Mouse (Mus musculus) mouse trophoblast stem cell (cell line): ENCODE measurements at regions not wholly inside any gene's neighbourhood (a gene's known extent, or its start where the extent isn't known, plus 50 kb on each side); places are given as distances from the start of the nearest gene placed in this dataset.

Experiments
- in situ Hi-C, 2 experiments: fragments of 300-500 bp; cut with MseI, MboI; formaldehyde crosslinking; loops; 2 replicates in 1 of 2; 3 replicates in 1 of 2; pipeline ENCODE4 v1.15.1; 2025

DNA sequence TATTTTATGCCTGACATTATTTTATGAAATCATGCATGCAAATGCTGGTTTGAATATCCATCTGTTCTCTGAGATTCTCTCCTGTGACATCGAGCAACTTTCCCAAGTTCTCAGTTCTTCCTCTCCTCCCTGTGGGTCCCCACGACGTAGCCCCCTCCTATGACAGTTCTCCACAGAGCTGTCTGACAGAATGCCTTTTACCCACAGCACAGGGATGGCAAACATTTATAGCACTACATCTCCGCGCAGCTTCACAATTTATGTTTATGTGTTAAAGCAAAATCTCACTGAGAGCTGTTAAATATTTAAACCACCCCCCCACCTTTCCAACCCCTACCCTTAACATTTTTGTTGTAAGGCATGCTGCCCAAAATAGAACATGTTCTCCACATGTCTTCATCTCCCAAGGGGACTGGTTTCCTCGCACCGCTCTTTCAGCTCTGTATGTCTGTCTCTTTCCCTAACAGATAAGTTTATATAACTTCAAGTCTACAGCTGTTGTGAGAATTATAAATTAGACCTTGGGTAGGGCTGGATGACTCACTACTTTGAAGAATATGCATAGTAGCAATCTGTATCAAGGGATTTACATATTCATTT is 63.5 kb upstream of the Ndst3 start:
- in situ Hi-C loops: no loop called here

DNA sequence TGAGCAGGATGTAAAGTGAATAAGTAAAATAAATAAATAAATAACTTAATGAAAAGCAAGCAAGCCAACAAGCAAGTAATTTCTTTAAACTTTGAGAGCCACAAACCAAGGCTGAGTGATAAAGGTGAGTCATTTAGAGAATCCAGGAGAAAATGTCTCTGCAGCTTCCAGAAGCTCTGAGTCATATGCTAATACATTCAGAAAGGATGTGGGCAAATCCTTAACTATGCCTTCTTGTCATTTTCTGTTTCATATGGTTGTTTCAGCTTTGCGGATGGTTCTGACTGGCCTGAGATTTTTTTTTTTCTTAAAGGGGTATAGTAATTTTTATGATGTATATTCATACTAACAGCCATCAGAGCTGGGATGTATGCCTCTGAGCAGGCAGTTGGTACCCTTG is 64.3 kb upstream of the Ndst3 start:
- in situ Hi-C loops: no loop called here

DNA sequence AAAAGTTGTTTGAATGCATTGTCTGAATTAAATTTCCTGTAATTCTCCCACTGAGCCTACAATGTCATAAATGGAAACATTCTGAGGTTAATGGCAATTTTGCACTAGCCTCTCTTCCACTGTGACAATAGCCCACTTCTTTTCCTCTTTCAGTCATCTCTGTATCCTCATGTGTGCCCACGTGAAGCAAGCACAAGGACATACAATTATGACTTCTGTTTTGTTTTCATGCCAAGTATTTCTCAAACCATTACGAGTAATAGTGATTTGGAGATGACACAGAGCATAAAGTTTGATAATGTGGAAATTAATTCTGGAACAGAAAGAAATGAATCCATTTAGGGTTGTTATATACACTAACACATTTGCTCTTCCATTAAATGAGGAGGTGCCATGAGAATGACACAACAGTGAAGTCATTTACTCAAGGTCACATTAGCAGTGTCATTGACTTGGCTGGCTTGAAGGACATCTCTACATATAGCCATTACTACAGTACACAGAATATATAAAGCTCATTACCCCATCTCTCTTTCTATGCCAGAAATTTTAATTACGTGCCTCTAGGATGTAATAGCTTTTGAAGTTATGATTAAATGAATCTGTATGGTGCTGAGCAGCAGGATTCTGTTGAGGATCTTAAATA is 75.4 kb upstream of the Ndst3 start:
- in situ Hi-C loops: no loop called here

DNA sequence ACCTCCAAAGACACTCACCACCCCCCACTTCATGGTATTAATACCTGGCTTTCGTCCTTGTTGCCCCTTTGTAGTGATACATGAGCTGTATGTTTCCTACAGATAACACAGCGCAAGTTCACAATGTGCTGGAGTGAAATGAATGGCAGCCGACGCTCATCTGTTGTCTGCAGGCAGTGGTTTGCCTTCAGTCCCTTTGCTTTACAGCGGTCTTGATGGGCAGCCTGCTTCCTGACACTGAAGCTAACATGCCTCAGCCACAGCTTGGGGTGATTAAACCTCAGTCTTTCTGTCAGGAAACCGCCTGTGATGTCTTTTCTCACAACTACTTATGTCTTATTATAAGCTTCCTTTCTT is 75.9 kb upstream of the Ndst3 start:
- in situ Hi-C loops: no loop called here

DNA sequence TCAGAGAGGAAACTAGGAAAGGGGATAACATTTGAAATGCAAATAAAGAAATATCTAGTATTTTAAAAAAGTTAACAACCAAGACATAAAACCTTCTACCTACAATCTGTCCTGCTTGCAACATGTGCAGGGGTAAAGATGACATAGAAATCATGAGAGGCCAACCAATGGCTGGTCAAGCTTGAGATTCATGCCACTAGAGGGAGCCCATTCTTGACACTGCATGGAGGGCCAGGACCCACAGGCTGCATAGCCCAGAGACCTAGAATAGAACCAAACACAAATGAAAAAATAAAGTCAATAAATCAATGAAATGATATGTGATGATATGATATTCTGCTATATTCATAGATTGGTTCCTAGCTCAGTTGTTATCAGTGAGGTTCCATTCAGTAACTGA is 89.9 kb upstream of the Ndst3 start:
- in situ Hi-C loops: loop anchor here in 1 of 2 experiments (25.0 kb wide), 1 partner anchor 482 kb away; no protein-coding TSS in a partner anchor

DNA sequence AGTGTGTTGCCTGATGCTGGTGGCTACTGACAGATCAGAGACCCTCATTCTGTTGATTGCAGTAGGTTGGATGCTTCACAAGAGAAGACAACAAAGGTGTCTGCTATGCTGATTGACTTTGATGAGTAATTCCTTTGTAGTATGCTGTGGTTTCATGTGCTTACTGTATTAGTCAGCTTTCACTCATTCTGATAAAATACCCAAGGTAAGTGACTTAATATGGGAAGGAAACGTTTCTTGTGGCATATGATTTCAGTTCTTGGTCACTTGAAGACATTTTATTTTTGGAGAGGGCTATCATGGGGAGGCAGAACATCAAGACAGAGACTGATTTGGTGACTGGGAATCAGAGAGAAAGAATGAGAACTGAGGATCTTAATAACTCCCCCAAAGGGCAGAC is 90.9 kb upstream of the Ndst3 start:
- in situ Hi-C loops: loop anchor here in 1 of 2 experiments (25.0 kb wide), 1 partner anchor 481 kb away; no protein-coding TSS in a partner anchor

DNA sequence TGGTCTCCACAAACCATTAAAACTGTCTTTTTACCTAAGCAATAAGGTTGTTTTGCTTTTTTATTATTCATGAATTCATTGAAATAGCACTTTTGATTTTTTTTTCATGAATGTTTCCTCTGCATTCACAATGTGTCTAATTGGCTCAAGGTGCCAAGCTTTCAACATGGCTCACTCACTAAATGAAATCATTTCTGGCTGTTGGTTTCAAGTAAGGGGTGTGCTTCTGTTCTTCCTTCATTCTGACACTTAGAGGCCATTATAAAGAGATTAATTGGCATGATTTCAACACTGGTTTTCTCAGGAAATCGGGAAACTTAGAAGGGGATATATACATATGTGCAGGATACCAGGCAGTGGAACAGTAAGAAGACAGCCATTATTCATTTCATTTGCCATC is 93.5 kb upstream of the Ndst3 start:
- in situ Hi-C loops: loop anchor here in 1 of 2 experiments (25.0 kb wide), 1 partner anchor 478 kb away; no protein-coding TSS in a partner anchor

DNA sequence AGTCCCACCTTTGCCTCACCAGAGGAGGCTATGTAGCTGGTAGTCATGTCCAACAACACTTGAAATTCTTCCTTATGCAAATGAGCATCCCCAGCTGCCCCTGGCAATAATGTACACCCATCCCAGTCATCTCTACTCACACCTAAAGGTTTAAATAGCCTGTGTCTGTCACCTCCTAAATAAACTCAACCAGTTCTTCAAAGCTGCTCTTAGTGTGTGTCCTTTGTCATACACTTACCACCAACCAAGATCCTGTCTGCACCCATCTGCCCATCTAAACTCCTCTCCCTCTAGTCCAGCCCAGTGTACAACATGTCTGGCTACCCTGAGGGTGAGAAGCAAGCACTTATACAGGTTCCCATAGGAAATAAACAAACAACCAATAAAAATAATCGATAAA is 103.4 kb upstream of the Ndst3 start:
- in situ Hi-C loops: loop anchor here in 1 of 2 experiments (25.0 kb wide), 1 partner anchor 468 kb away; no protein-coding TSS in a partner anchor

DNA sequence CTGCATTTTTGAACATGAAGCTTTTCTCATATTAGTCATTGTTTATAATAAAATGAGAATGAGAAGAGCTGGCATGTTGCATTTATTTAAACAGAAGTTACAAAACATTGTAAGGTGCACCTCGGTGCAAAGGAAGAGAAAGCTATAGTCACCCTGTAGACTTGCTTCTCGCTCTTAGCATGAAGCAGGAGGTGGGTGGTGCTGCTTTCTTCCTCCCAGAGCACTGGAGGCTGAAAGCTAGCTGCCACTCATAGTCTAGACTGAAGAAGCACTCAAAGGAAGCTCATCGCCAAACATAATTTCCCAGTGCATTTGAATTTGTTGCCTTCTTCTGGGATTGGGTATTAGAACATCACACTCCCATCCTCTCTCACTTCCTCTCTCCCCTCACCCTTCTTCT is 114.7 kb upstream of the Ndst3 start:
- in situ Hi-C loops: no loop called here

DNA sequence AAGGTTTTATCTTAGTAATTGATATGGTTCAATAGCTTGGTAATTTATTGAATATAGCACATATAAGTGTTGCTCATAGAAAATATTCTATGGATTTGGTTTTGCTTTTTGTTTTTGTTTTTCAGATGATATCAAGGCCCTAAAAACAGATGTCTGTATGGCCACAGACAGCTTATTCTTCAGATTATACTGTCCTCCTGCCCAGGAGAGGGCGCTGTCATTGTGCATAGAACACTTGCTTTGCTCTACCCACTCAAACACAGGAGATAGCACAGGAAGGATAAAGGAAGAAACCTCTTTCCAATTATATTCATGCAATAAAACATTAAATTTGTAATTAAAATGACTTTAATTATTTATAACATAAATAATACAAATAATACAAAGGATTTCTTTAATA is 115.4 kb upstream of the Ndst3 start:
- in situ Hi-C loops: no loop called here

DNA sequence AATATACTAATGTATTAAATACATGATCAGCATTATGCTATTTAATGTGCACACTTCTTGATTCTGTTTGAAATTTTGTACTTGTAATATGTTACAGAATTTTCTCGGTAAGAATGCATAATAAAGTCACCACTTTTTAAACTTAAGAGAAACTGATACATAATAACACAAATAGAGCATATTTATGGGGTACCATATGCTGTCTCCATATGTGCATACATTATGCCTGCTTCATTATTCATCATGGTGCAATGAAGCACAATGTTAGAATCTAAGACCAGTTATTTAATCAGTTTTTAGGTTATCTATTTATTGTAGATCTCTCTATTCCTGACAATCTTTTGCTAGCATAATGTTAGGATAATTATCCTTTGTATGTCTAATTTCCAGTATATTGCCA is 115.9 kb upstream of the Ndst3 start:
- in situ Hi-C loops: no loop called here

DNA sequence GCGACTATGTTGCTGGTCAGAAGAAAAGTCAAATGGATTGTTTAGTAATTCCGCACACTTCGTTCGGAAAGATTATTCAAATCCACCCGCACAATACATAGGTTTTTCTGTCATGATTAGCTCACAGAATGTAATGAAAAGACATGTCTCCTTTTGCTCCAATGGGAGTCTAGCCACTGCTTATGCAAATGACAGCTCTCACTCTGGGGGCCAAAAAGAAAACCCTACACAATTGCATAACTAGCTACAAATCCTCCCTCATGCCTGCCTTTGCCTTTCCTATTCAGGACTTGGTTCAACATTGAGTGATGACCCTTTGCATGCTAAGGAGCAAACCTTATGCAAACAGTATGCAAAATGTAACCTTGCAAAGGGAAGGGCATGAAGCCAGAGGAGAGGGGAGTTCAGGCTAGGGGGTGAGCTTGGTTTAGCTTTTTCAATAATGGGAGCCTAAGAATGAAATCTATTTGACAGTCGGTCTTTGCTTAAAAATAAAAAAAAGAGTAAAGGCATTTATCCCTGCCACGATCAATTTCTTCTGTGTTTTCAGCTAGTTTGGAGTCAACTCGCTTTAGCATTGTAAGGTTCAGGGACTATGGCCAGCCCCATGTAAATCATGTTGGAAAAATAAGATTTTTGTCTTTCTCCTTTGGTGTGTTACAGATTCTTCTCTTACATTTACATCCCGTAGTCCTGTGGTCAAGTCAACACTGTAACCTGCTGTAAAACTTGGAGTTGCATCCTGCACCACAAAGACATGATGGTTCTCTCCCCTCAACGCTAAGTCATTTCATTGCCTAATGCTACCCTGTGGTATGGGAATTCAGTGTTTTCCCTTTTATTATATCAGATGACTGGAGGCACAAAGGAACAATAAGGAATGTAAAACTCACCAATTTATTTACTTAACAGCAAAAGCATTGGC is 119.6 kb upstream of the Ndst3 start:
- in situ Hi-C loops: no loop called here

DNA sequence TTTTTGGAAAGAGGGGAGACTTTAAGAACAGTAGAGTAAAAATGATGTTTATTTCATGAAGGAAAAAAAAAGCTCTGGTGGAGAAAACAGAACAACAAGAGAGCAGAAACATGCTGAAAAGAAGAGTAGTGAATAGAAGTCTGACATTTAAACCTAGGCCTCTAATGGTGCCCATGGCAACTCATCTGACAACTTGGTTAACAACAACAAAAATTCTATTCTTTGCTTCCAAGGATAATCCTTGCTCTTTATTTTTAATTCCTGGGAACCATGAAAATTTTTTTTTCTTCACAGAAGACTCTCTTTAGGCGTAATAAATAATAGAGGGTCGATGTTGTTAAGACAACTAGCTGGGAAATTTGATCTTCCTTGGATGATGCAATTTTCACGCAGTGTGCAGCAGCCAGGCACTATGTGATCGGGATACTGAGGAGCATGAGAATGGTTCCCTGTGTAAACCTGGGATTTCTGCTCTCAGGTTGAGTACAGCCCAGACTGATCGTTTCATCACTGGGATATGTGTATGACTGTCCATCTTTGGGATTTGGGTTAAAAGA is 120.4 kb upstream of the Ndst3 start:
- in situ Hi-C loops: no loop called here

DNA sequence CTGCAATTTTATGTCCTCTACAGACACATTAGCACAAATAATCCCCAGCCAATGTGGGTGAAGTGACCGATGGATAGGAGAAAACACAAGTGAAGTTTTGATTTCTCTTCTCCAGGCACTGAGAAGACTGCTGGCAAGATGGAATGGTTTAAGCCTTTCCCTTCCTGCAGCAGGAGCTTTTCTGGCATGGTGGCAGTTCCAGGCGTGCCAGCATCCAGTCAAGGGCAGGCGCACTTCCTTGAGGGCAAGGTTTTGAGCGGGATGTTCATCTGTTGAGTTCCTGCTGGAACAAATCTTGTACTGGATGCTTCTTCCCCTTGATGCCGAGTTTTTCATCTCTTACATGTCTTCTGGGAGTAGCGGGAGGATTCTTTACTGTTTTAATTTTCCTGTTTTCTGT is 138.1 kb upstream of the Ndst3 start:
- in situ Hi-C loops: no loop called here

DNA sequence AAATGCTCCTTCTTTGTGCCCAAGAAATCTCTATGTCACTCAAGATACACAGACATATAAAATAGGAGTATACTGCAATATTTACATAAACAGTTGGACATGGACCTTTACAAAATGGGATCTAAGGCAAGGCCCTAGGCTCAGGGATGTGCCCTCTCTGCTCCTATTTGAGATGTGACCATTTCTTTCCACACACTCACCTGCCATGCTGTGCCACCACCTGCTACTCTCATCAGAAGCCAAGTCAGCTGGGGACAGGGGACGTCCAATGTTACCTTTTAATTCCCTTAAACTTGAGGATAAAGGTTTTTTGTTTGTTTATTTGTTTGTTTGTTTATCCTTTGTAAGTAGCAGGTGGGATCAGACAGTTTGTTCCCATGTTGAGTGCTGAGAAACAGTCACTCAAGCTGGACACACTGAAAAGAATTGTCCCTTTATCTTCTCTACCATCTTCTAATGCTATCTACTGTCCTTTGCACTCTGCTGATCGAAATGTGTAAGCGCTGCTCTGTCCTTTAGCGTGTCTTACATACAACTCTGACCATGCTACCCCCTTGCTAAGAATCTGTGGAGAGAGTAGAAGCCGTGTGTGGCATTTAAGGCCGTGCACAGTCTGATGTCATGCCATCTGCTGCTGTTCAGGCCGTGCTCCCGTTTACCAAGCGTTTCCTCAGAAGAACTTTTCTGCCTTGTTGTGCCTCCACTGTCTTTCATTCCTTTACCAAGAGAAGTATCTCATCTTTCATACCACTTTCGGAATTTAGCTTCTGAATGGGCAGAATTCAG is 147.9 kb upstream of the Ndst3 start:
- in situ Hi-C loops: no loop called here

DNA sequence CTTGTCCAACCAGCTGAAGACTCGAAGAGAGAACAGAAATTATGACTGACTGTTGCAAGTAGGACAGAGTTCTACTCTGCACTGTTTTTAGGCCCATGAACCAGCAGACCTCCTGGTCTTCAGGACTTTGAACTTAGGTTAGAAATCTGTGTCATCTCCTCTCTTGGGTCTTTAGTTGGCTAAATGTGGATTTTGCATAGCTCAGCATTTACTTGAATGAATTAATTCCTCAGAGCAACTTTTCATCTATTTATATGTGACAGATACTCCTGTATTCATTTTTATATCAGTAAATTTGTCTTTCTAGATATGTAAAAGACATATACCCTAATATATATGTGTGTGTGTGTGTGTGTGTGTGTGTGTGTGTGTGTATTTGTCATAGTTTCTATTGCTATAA is 155.9 kb upstream of the Ndst3 start:
- in situ Hi-C loops: no loop called here

DNA sequence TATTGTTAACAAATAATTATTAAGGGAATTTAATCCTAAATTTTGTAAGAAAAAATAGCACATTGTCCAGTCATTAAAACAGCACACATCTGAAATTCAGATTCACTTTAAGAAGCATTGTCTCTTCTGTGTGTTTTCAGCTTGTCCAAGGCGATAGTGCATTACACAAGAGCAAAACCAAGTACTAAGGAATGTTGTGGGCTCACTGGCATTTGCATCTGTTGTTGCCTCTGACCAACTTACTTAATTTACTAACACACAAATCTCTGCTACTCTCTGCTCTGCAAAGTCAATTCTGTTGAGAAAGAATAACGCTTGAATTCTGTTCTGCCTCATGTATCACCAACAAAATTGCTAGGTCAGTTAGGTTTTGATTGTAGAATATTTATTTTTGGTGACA is 158.0 kb upstream of the Ndst3 start:
- in situ Hi-C loops: no loop called here

DNA sequence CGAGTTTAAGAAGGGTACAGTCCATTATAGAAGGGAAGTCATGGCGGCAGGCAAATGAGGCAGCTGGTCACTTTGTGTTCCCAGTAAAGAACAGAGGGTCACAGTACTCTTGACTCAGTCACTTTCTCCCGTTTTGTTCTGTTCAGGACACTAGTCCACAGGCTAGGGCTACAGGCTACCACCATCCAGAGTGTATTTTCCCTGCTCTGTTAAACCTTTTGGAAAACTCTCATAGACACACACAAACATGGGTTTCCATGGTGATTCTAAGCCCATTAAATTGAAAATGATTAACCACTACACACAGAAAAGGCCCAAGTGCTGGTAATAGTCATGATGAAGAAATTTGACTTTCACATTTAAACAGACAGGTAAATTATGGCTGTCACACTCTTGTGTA is 162.2 kb upstream of the Ndst3 start:
- in situ Hi-C loops: no loop called here

DNA sequence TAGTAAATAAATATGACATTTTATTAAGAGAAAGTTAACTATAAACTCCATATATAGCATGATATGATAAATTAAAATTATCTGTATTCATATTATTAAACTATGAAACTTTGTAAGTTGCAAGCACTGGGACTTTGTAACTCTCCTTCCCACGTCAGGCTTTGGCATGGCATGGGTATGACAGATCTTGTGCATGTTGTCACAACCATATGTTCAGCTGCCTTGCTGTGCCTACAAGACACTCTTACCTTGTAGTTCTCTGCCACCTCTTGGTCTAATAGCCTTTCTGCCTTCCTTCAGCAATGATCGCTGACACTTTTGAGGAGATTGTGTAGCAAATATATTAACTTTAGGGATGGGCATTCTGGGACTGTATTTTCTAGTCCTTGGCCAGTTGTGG is 183.1 kb upstream of the Ndst3 start:
- in situ Hi-C loops: no loop called here

DNA sequence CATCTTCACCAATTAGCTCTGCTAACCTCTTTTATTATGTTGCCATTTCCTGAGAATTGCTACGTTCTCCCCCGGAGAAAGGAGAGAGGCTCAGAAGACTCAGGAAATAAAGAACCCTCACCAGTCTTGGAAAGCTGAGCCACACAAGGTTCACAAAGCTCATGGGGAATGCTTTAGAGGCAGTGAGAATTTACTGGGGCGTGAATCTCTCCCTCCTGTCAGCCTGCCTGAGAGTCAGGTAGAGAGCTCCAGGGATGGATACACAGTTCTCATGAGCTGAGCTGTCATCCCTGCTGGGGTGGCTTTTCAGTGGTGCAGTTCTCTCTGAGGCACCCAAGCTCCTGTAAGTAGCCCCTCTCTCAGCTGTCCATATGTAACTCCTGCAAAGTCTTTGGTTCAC is 203.0 kb upstream of the Ndst3 start:
- in situ Hi-C loops: no loop called here

DNA sequence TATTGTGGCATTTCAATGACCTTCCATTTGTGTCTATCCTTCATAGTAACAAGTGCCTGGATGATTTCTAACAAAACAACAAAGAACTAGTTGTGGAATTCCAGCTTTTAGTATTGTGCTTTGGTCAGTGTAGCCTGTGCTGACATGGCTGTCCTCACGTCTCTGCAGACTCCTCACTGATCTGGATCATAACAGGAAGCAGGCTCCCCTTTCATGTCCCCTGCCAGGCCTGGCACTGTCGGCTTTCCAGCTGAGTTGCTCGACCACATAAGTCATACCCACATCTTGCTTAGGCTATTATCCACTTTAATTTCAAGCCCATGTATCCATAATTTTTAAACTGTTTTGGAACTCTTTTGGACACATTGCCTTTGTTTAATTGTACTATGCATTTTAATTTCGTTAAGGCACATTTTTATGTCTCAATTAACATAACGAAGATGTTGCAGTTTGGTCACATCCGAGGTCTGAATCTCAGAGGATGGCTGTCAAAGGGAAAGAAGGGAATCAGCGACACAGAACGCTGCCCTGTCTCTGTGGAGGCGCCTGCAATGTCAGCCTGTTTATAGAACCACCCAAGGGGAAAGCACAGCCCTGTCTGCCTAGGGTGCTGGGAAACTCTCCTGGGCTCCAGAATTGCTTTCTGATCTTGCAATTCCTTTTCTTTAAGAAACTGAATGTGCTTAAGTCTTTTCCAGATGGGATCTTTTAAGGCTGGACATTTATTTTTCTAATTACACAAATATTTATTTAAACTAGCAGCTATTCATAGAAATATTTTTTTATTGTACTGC is 215.5 kb upstream of the Ndst3 start:
- in situ Hi-C loops: no loop called here
